Mouse (Mus musculus): ENCODE data around the gene Tcp11. TPM values are rescaled to one million over a fixed set of nuclear protein-coding genes. Genes with fewer than 3 reads are reported as not detected.

The Tcp11 gene
- total and polyA plus RNA-seq, 2 experiments from 2014 or later = 0.15 TPM; not detected in 1

DNA sequence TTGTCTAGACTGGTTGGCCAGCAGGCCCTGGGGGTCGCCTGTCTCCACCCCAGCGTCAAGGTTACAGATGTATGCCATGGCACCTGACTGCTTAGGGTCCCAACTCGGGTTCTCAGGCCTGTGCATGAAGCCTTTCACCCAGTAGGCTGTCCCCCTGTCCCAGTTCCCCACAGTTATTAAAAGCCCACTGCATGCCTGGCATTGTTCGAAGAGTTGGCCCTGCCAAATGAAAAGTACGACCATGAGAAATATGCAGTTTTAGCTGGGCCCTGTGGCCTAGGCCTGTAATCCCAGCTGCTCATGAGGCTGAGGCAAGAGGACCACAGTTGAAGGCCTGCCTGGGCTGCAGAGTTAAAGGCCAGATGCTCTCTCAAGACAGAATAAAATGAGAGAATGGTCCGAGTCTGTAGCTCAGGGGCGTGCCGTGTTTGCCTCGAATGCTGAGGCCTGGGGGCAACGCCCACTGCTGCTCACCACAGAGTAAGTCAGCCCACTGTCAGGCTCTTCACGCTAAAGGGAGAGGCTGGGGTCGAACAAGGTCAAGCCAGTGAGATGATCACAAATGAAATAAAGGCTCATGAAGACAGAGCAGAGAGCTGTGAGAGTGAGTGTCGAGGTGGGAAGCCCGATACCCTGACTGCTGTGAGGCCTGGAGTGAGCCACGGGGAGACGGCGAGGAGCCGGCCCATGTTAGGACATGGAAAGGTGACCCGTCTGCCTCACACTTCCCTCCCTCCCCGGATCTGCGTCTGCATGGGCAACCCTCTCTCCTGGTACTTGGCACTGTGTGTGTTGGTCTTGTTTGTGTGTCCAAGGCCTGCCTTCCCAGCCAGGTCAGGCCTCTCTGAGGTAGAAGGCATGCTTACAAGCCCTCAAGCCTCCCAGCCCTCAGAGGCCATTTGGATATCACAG, 60.4 kb downstream of the Tcp11 start:
- no peak overlapping the region for H3K4me3 ChIP-seq (ENCODE audit: low read depth, low read length)
- peaks cover 66% of the 10 kb centered on the region for H3K4me1 ChIP-seq (ENCODE audit: control insufficient read depth, insufficient read depth)
- H3K36me3 ChIP-seq (replicated peaks; ENCODE audit: control insufficient read depth, insufficient read depth, low read length) = no peaks in the 10 kb centered on the region
- DNase-seq (ENCODE audit: low spot score) = peak; percentile 39
- peak; percentile 18 for ATAC-seq (ENCODE audit: insufficient read depth, low read depth)
- no peaks in the 10 kb centered on the region for H3K27me3 ChIP-seq (ENCODE audit: control insufficient read depth, insufficient read depth, low read length)
- 58% methylated on average over 21 of the region's 21 CpGs for WGBS
- no peak for TF ChIP-seq EP300 (IDR thresholded peaks at IDR 0.05; ENCODE audit: low read depth)
- no peak for TF ChIP-seq CTCF (IDR thresholded peaks at IDR 0.05; ENCODE audit: low read depth)
- no peaks in the 10 kb centered on the region for H3K9me3 ChIP-seq (replicated peaks; ENCODE audit: control insufficient read depth, low read length)
- H3K4me2 ChIP-seq (ENCODE audit: low read depth, low read length) = no peak overlapping the region
- 0 out of 2 replicates have a peak overlapping the region, but pooled peaks have one; percentile 4 for H3K9ac ChIP-seq (replicated peaks; ENCODE audit: low read depth, low read length)
- peak overlapping the region; percentile 76 for H3K27ac ChIP-seq (ENCODE audit: low read depth)

- TF ChIP-seq EP300 (IDR thresholded peaks at IDR 0.05; ENCODE audit: low read depth) (no peak), CTCF (IDR thresholded peaks at IDR 0.05; ENCODE audit: low read depth) (no peak)
- Histone ChIP-seq H3K36me3 (replicated peaks; ENCODE audit: control insufficient read depth, insufficient read depth, low read length) (no peaks in the 10 kb centered on the region), H3K27me3 (ENCODE audit: control insufficient read depth, insufficient read depth, low read length) (no peaks in the 10 kb centered on the region), H3K27ac (ENCODE audit: low read depth) (no peak overlapping the region), H3K9me3 (replicated peaks; ENCODE audit: control insufficient read depth, low read length) (no peaks in the 10 kb centered on the region), H3K4me1 (ENCODE audit: control insufficient read depth, insufficient read depth) (peaks cover 75% of the 10 kb centered on the region), H3K4me2 (ENCODE audit: low read depth, low read length) (no peak overlapping the region), H3K4me3 (ENCODE audit: low read depth, low read length) (no peak overlapping the region), H3K9ac (replicated peaks; ENCODE audit: low read depth, low read length) (no peak overlapping the region; the same call in 1 of the 2 replicates)
- DNase-seq (ENCODE audit: low spot score) = no peak
- 60% methylated on average over 11 of the region's 11 CpGs for WGBS
- no peak for ATAC-seq (ENCODE audit: insufficient read depth, low read depth)
These were observed 61.7 kb downstream of the Tcp11 start for GRCm38 (mm10) chr17:28018776-28019175.

- no peaks in the 10 kb centered on the region for H3K27me3 ChIP-seq (ENCODE audit: control insufficient read depth, insufficient read depth, low read length)
- H3K27ac ChIP-seq (ENCODE audit: low read depth) = no peak overlapping the region
- no peak overlapping the region for H3K4me2 ChIP-seq (ENCODE audit: low read depth, low read length)
- DNase-seq (ENCODE audit: low spot score) (no peak), ATAC-seq (ENCODE audit: insufficient read depth, low read depth) (no peak)
- H3K36me3 ChIP-seq (replicated peaks; ENCODE audit: control insufficient read depth, insufficient read depth, low read length) = no peaks in the 10 kb centered on the region
- H3K9me3 ChIP-seq (replicated peaks; ENCODE audit: control insufficient read depth, low read length) = no peaks in the 10 kb centered on the region
- H3K9ac ChIP-seq (replicated peaks; ENCODE audit: low read depth, low read length) = no peak overlapping the region
- 62% methylated on average over 6 of the region's 6 CpGs for WGBS
- TF ChIP-seq EP300 (IDR thresholded peaks at IDR 0.05; ENCODE audit: low read depth) (no peak), CTCF (IDR thresholded peaks at IDR 0.05; ENCODE audit: low read depth) (no peak)
- H3K4me1 ChIP-seq (ENCODE audit: control insufficient read depth, insufficient read depth) = peaks cover 78% of the 10 kb centered on the region
- H3K4me3 ChIP-seq (ENCODE audit: low read depth, low read length) = no peak overlapping the region
These were observed 62.1 kb downstream of the Tcp11 start for GRCm38 (mm10) chr17:28018344-28018743.

Other genes starting within 250 kb of the Tcp11 start
- 113 and 125 TPM in 2 replicates for gene Snrpc, start 242.5 kb downstream of the Tcp11 start, total RNA-seq (2014; rRNA removed; ENCODE audit: low replicate concordance)
- 182 and 185 TPM in 2 replicates for gene Snrpc, start 242.5 kb downstream of the Tcp11 start, polyA plus RNA-seq (2015; fragmentation: Nextera tagmentation; extraction: Ambion mirVana)
- gene Uhrf1bp1, start 224.2 kb downstream of the Tcp11 start, total RNA-seq (2014; rRNA removed; ENCODE audit: low replicate concordance) = 5.3 and 12.3 TPM in 2 replicates
- 1.4 and 1.9 TPM in 2 replicates for gene Uhrf1bp1, start 224.2 kb downstream of the Tcp11 start, polyA plus RNA-seq (2015; fragmentation: Nextera tagmentation; extraction: Ambion mirVana)
- gene Anks1, start 171.3 kb downstream of the Tcp11 start, total RNA-seq (2014; rRNA removed; ENCODE audit: low replicate concordance) = 31.3 and 55.4 TPM in 2 replicates
- 7.7 and 11.0 TPM in 2 replicates for gene Anks1, start 171.3 kb downstream of the Tcp11 start, polyA plus RNA-seq (2015; fragmentation: Nextera tagmentation; extraction: Ambion mirVana)
- 9.2 and 12.1 TPM in 2 replicates for gene Taf11, start 170.8 kb downstream of the Tcp11 start, total RNA-seq (2014; rRNA removed; ENCODE audit: low replicate concordance)
- 39.8 and 39.9 TPM in 2 replicates for gene Taf11, start 170.8 kb downstream of the Tcp11 start, polyA plus RNA-seq (2015; fragmentation: Nextera tagmentation; extraction: Ambion mirVana)
- 1.2 and 3.0 TPM in 2 replicates for gene Scube3, start 61.5 kb upstream of the Tcp11 start, total RNA-seq (2014; rRNA removed; ENCODE audit: low replicate concordance)
- 0.14 and 0.21 TPM in 2 replicates for gene Scube3, start 61.5 kb upstream of the Tcp11 start, polyA plus RNA-seq (2015; fragmentation: Nextera tagmentation; extraction: Ambion mirVana)
- gene Zfp523, start 96.5 kb upstream of the Tcp11 start, total RNA-seq (2014; rRNA removed; ENCODE audit: low replicate concordance) = 24.1 and 33.0 TPM in 2 replicates
- gene Zfp523, start 96.5 kb upstream of the Tcp11 start, polyA plus RNA-seq (2015; fragmentation: Nextera tagmentation; extraction: Ambion mirVana) = 14.9 and 15.4 TPM in 2 replicates
- 3.5 and 5.8 TPM in 2 replicates for gene Def6, start 127.1 kb upstream of the Tcp11 start, total RNA-seq (2014; rRNA removed; ENCODE audit: low replicate concordance)
- gene Def6, start 127.1 kb upstream of the Tcp11 start, polyA plus RNA-seq (2015; fragmentation: Nextera tagmentation; extraction: Ambion mirVana) = 2.5 and 2.8 TPM in 2 replicates
- gene Ppard, start 152.1 kb upstream of the Tcp11 start, total RNA-seq (2014; rRNA removed; ENCODE audit: low replicate concordance) = 6.6 and 23.1 TPM in 2 replicates
- 0.99 and 1.4 TPM in 2 replicates for gene Ppard, start 152.1 kb upstream of the Tcp11 start, polyA plus RNA-seq (2015; fragmentation: Nextera tagmentation; extraction: Ambion mirVana)
- 14.1 and 21.7 TPM in 2 replicates for gene Fance, start 232.9 kb upstream of the Tcp11 start, total RNA-seq (2014; rRNA removed; ENCODE audit: low replicate concordance)
- gene Fance, start 232.9 kb upstream of the Tcp11 start, polyA plus RNA-seq (2015; fragmentation: Nextera tagmentation; extraction: Ambion mirVana) = 13.8 and 14.1 TPM in 2 replicates
- 817 and 939 TPM in 2 replicates for gene Rpl10a, start 247.8 kb upstream of the Tcp11 start, total RNA-seq (2014; rRNA removed; ENCODE audit: low replicate concordance)
- gene Rpl10a, start 247.8 kb upstream of the Tcp11 start, polyA plus RNA-seq (2015; fragmentation: Nextera tagmentation; extraction: Ambion mirVana) = 255 and 273 TPM in 2 replicates

All from heart, postnatal 0 days (tissue).